Mouse (Mus musculus) ovary, postnatal 14 days (tissue): ENCODE results near the gene Calr4.

Source experiments
- DNase-seq: peaks from one replicate; pipeline ENCODE4 v3.0.0; 2022; ENCODE audit warnings: low spot score

The Calr4 gene

GRCm38 (mm10) chr4:109279689-109280458 lies 45.6 kb downstream of the Calr4 start, which contains the start of gene Eps15:
Gene Eps15 (plus strand): TSS chr4:109280268.
- DNase-seq: peak; percentile 91

GRCm38 (mm10) chr4:109280459-109281160 lies 46.3 kb downstream of the Calr4 start:
- no peak for DNase-seq

- no peak for DNase-seq
Measured at GRCm38 (mm10) chr4:109281161-109281560, 46.9 kb downstream of the Calr4 start.

- no peak for DNase-seq
Measured at GRCm38 (mm10) chr4:109281946-109282345, 47.7 kb downstream of the Calr4 start.

GRCm38 (mm10) chr4:109294629-109295028 lies 60.3 kb downstream of the Calr4 start:
- no peak for DNase-seq

- DNase-seq: no peak
Measured at GRCm38 (mm10) chr4:109296510-109296909, 62.2 kb downstream of the Calr4 start.

- no peak for DNase-seq
Measured at GRCm38 (mm10) chr4:109299136-109299535, 64.9 kb downstream of the Calr4 start.
